Mouse (Mus musculus): ENCODE measurements at regions not wholly inside any gene's neighbourhood (a gene's known extent, or its start where the extent isn't known, plus 50 kb on each side); places are given as distances from the start of the nearest gene placed in this dataset.

DNA sequence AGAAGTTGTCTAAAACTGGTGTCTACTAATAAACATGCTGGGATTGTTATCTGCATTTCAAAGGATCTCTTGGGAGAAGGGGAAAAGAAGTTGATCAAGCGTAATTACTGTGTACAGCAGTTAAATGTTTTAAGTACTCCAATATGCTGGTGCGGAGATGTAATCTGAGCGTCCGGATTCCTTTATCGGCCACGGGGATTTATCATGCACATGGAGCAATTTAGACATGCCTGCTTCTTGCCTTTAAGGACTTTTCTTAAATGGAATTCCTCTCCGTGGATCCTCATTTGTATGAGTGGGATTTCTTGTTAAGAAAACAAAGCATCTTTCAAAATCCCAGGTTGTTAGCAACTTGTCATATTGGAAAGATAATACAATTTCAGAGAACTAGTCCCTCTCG, 2468.0 kb upstream of the 5930422O12Rik start:
- no peak for TF ChIP-seq POLR2A (IDR thresholded peaks at IDR 0.05; ENCODE audit: insufficient read depth, low read depth, low read length)
- no peak for TF ChIP-seq CTCF (IDR thresholded peaks at IDR 0.05)
